Mouse (Mus musculus): Measurements from ENCODE around the gene Rnase9. TPM values are rescaled to one million over a fixed set of nuclear protein-coding genes. Genes with fewer than 3 reads are reported as not detected.

The Rnase9 gene
- polyA plus RNA-seq, 1 experiment from 2014 or later = not detected

DNA sequence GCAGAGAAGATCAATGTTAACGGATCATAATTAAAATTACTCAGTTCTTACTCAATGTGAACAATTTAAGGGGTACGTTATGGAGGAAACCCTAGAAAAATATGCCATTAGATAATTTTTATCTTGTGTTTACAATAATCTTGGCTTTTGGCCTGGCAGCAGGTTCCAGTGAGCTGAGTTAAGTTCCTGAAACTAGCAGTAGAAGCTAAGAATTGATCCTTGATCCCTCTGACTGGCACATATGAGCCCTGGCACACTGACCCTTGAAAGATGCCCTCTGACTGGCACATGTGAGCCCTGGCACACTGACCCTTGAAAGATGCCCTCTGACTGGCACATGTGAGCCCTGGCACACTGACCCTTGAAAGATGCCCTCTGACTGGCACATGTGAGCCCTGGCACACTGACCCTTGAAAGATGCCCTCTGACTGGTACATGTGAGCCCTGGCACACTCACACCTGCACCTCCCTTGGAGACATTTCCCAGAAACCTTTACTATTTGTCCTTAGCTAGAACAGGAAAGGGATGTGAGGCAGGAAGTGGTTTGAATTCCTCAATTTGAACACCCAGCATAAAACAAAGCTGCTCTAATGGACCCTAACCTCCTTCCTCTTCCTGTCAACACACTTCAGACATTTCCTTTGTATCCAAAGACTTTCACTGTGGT is 43.5 kb downstream of the Rnase9 start:
- H3K4me2 ChIP-seq (replicated peaks; ENCODE audit: low read depth) = no peak overlapping the region
- no peak for TF ChIP-seq CTCF (IDR thresholded peaks at IDR 0.05; ENCODE audit: low read depth)
- WGBS = 50% methylated on average over 2 of the region's 2 CpGs
- H3K27me3 ChIP-seq (replicated peaks; ENCODE audit: control insufficient read depth, insufficient read depth, low read length) = no peaks in the 10 kb centered on the region
- H3K4me3 ChIP-seq (ENCODE audit: low read depth, low read length) = no peak overlapping the region
- H3K27ac ChIP-seq (ENCODE audit: low read depth, low read length) = no peak overlapping the region
- ATAC-seq = no peak
- H3K36me3 ChIP-seq (ENCODE audit: control insufficient read depth, insufficient read depth) = no peaks in the 10 kb centered on the region
- H3K4me1 ChIP-seq (replicated peaks; ENCODE audit: control insufficient read depth, insufficient read depth, low read length) = no peaks in the 10 kb centered on the region
- H3K9me3 ChIP-seq (ENCODE audit: control insufficient read depth) = no peaks in the 10 kb centered on the region
- H3K9ac ChIP-seq (ENCODE audit: low read depth, low read length) = no peak overlapping the region

DNA sequence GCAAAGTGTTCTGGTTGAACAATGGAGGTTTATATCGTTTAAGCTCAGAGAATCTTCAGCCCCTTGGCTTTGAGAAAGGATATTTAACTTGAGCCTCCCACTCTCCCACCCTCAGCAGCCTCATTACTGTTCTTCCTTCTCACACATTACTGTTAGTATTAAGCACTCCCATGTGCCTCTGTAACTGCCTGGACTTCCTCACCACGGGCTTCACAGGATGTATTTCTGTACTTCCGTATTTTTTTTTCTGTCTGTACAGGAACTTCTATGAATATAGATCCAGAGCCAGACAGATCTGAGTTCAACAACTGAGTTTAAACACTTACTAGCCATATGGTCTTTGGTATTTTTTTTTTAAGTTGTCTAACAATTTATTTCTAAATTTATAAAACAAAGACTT is 44.6 kb downstream of the Rnase9 start:
- 62% methylated on average over 3 of the region's 3 CpGs for WGBS
- ATAC-seq = no peak

DNA sequence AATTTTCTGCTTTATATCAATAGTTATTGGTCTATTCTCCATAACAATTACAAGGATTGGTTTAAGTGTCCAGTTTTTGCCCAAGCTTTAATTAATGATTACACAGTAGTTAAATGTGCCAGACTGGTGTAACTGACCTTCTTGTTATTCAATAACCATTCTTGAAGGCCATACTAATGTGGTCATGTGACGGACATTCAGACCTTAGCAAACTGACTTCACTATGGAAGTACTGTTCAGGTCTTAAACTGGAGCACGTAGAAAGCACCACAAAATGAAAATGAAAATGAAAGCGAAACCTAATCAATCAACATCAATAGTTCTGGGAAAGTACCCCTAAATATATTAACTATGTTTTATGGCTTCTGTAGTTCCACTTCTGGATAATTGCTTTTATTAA is 50.6 kb downstream of the Rnase9 start:
- TF ChIP-seq CTCF (IDR thresholded peaks at IDR 0.05; ENCODE audit: low read depth) = no peak
- Histone ChIP-seq H3K4me1 (replicated peaks; ENCODE audit: control insufficient read depth, insufficient read depth, low read length) (no peaks in the 10 kb centered on the region), H3K9ac (ENCODE audit: low read depth, low read length) (no peak overlapping the region), H3K4me2 (replicated peaks; ENCODE audit: low read depth) (no peak overlapping the region), H3K36me3 (ENCODE audit: control insufficient read depth, insufficient read depth) (no peaks in the 10 kb centered on the region), H3K4me3 (ENCODE audit: low read depth, low read length) (no peak overlapping the region), H3K27me3 (replicated peaks; ENCODE audit: control insufficient read depth, insufficient read depth, low read length) (no peaks in the 10 kb centered on the region), H3K9me3 (ENCODE audit: control insufficient read depth) (no peaks in the 10 kb centered on the region), H3K27ac (ENCODE audit: low read depth, low read length) (0 out of 2 replicates have a peak overlapping the region, but pooled peaks have one; percentile 21)
- 50% methylated on average over 3 of the region's 3 CpGs for WGBS
- peak; percentile 94 for ATAC-seq

More for the DNA sequence above, 44.6 kb downstream of the Rnase9 start:
- no peaks in the 10 kb centered on the region for H3K36me3 ChIP-seq (ENCODE audit: control insufficient read depth, insufficient read depth)
- no peak overlapping the region for H3K4me3 ChIP-seq (ENCODE audit: low read depth, low read length)
- no peak for TF ChIP-seq CTCF (IDR thresholded peaks at IDR 0.05; ENCODE audit: low read depth)
- no peaks in the 10 kb centered on the region for H3K4me1 ChIP-seq (replicated peaks; ENCODE audit: control insufficient read depth, insufficient read depth, low read length)
- H3K9ac ChIP-seq (ENCODE audit: low read depth, low read length) = no peak overlapping the region
- H3K4me2 ChIP-seq (replicated peaks; ENCODE audit: low read depth) = no peak overlapping the region
- no peak overlapping the region for H3K27ac ChIP-seq (ENCODE audit: low read depth, low read length)
- no peaks in the 10 kb centered on the region for H3K9me3 ChIP-seq (ENCODE audit: control insufficient read depth)
- no peaks in the 10 kb centered on the region for H3K27me3 ChIP-seq (replicated peaks; ENCODE audit: control insufficient read depth, insufficient read depth, low read length)

Other genes starting within 250 kb of the Rnase9 start
- not detected in 2 replicates for gene Ccnb1ip1, start 234.1 kb downstream of the Rnase9 start, polyA plus RNA-seq (2015; fragmentation: Nextera tagmentation; extraction: Ambion mirVana)
- 35.4 and 36.7 TPM in 2 replicates for gene Parp2, start 234.0 kb downstream of the Rnase9 start, polyA plus RNA-seq (2015; fragmentation: Nextera tagmentation; extraction: Ambion mirVana)
- 23.7 and 23.8 TPM in 2 replicates for gene Tep1, start 171.3 kb downstream of the Rnase9 start, polyA plus RNA-seq (2015; fragmentation: Nextera tagmentation; extraction: Ambion mirVana)
- 0.09 and 0.17 TPM in 2 replicates for gene Klhl33, start 144.4 kb downstream of the Rnase9 start, polyA plus RNA-seq (2015; fragmentation: Nextera tagmentation; extraction: Ambion mirVana)
- gene Osgep, start 117.0 kb downstream of the Rnase9 start, polyA plus RNA-seq (2015; fragmentation: Nextera tagmentation; extraction: Ambion mirVana) = 56.8 and 57.8 TPM in 2 replicates
- gene Apex1, start 116.9 kb downstream of the Rnase9 start, polyA plus RNA-seq (2015; fragmentation: Nextera tagmentation; extraction: Ambion mirVana) = 71.0 and 74.1 TPM in 2 replicates
- gene Pip4p1, start 111.0 kb downstream of the Rnase9 start, polyA plus RNA-seq (2015; fragmentation: Nextera tagmentation; extraction: Ambion mirVana) = 51.2 and 51.4 TPM in 2 replicates
- 138 and 143 TPM in 2 replicates for gene Pnp, start 110.8 kb downstream of the Rnase9 start, polyA plus RNA-seq (2015; fragmentation: Nextera tagmentation; extraction: Ambion mirVana)
- gene Gm49342, start 97.4 kb downstream of the Rnase9 start, polyA plus RNA-seq (2015; fragmentation: Nextera tagmentation; extraction: Ambion mirVana) = not detected in 2 replicates
- gene Pnp2, start 85.9 kb downstream of the Rnase9 start, polyA plus RNA-seq (2015; fragmentation: Nextera tagmentation; extraction: Ambion mirVana) = 32.3 and 32.5 TPM in 2 replicates
- 0.16 and 0.29 TPM in 2 replicates for gene Rnase10, start 34.1 kb downstream of the Rnase9 start, polyA plus RNA-seq (2015; fragmentation: Nextera tagmentation; extraction: Ambion mirVana)
- gene Rnase11, start 8.3 kb upstream of the Rnase9 start, polyA plus RNA-seq (2015; fragmentation: Nextera tagmentation; extraction: Ambion mirVana) = not detected in 2 replicates
- gene Rnase12, start 15.8 kb upstream of the Rnase9 start, polyA plus RNA-seq (2015; fragmentation: Nextera tagmentation; extraction: Ambion mirVana) = 0.51 and 0.90 TPM in 2 replicates
- not detected in 2 replicates for gene Olfr750, start 32.6 kb upstream of the Rnase9 start, polyA plus RNA-seq (2015; fragmentation: Nextera tagmentation; extraction: Ambion mirVana)
- 355 and 426 TPM in 2 replicates for gene Rnase4, start 49.2 kb upstream of the Rnase9 start, polyA plus RNA-seq (2015; fragmentation: Nextera tagmentation; extraction: Ambion mirVana)
- gene Ang, start 49.3 kb upstream of the Rnase9 start, polyA plus RNA-seq (2015; fragmentation: Nextera tagmentation; extraction: Ambion mirVana) = 114 and 119 TPM in 2 replicates
- 0.17 and 0.18 TPM in 2 replicates for gene Eddm3b, start 72.6 kb upstream of the Rnase9 start, polyA plus RNA-seq (2015; fragmentation: Nextera tagmentation; extraction: Ambion mirVana)
- gene Rnase6, start 82.0 kb upstream of the Rnase9 start, polyA plus RNA-seq (2015; fragmentation: Nextera tagmentation; extraction: Ambion mirVana) = 2.6 and 3.0 TPM in 2 replicates
- gene Rnase1, start 104.9 kb upstream of the Rnase9 start, polyA plus RNA-seq (2015; fragmentation: Nextera tagmentation; extraction: Ambion mirVana) = 21.7 and 23.3 TPM in 2 replicates
- gene Rnase2b, start 120.4 kb upstream of the Rnase9 start, polyA plus RNA-seq (2015; fragmentation: Nextera tagmentation; extraction: Ambion mirVana) = not detected in 2 replicates
- not detected in 2 replicates for gene Ang2, start 157.3 kb upstream of the Rnase9 start, polyA plus RNA-seq (2015; fragmentation: Nextera tagmentation; extraction: Ambion mirVana)
- gene Ear14, start 161.5 kb upstream of the Rnase9 start, polyA plus RNA-seq (2015; fragmentation: Nextera tagmentation; extraction: Ambion mirVana) = not detected in 2 replicates
- gene Rnase2a, start 214.2 kb upstream of the Rnase9 start, polyA plus RNA-seq (2015; fragmentation: Nextera tagmentation; extraction: Ambion mirVana) = not detected in 2 replicates

Measured in intestine, postnatal 0 days (tissue).